Mouse (Mus musculus) bone marrow macrophage, adult 2 months (primary cell): ENCODE data around the gene Camk1d.

Experiments used
- CTCF ChIP-seq: IDR thresholded peaks from 2 replicates; pipeline ENCODE4 v1.5.1; 2012; ENCODE audit warnings: low read depth, mild to moderate bottlenecking, low read length, moderate library complexity
- POLR2A ChIP-seq: IDR thresholded peaks from 2 replicates; pipeline ENCODE4 v1.6.1; 2012; ENCODE audit warnings: mild to moderate bottlenecking, low read depth, low read length, borderline replicate concordance

GRCm38 (mm10) chr2:5730364-5730792, 16.1 kb upstream of the Camk1d start:
- TF ChIP-seq CTCF (no peak), POLR2A (no peak)
